Mouse (Mus musculus) splenic B cell, adult 2 months (primary cell): ENCODE results near the gene Btnl9.
"Not testable (repeated sequence)": the region's sequence is repeated elsewhere in the genome, so short reads cannot be mapped to it uniquely, and the experiment has no call there.

Experiments used
- DNase-seq: peaks from one replicate; pipeline ENCODE4 v3.0.0-alpha.2; 2011; ENCODE audit warnings: low read depth, low spot score
- H3K27me3 ChIP-seq: 2 replicates; pipeline ENCODE4 v1.6.1; 2012; ENCODE audit warnings: mild to moderate bottlenecking, low read length, moderate library complexity, mixed read lengths; ENCODE audit not compliant: control insufficient read depth, poor library complexity, insufficient read depth, severe bottlenecking
- H3K36me3 ChIP-seq: 2 replicates; pipeline ENCODE4 v1.6.1; 2012; ENCODE audit warnings: mild to moderate bottlenecking, low read length, moderate library complexity, mixed read lengths; ENCODE audit not compliant: control insufficient read depth, poor library complexity, insufficient read depth, severe bottlenecking

Gene Btnl9

GRCm38 (mm10) chr11:49200666-49201065 lies 13.7 kb upstream of the Btnl9 start:
- H3K27me3 ChIP-seq: no peaks in the 10 kb centered on the region
- no peak for DNase-seq
- no peaks in the 10 kb centered on the region for H3K36me3 ChIP-seq

- no peak for DNase-seq
Observed at GRCm38 (mm10) chr11:49195819-49196322, 8.9 kb upstream of the Btnl9 start.

GRCm38 (mm10) chr11:49194771-49195170 lies 7.8 kb upstream of the Btnl9 start:
- DNase-seq, H3K36me3 ChIP-seq, H3K27me3 ChIP-seq: not testable (repeated sequence)

More at GRCm38 (mm10) chr11:49195819-49196322, 8.9 kb upstream of the Btnl9 start:
- no peaks in the 10 kb centered on the region for H3K27me3 ChIP-seq
- H3K36me3 ChIP-seq: no peaks in the 10 kb centered on the region

- no peaks in the 10 kb centered on the region for H3K36me3 ChIP-seq
- no peaks in the 10 kb centered on the region for H3K27me3 ChIP-seq
- DNase-seq: no peak
Observed at GRCm38 (mm10) chr11:49191083-49191482, 4.1 kb upstream of the Btnl9 start.

- DNase-seq: peak; percentile 82
- no peaks in the 10 kb centered on the region for H3K27me3 ChIP-seq
- H3K36me3 ChIP-seq: no peaks in the 10 kb centered on the region
Observed at GRCm38 (mm10) chr11:49189737-49190136, 2.8 kb upstream of the Btnl9 start.

GRCm38 (mm10) chr11:49187701-49188100 lies 742 bp upstream of the Btnl9 start:
- no peaks in the 10 kb centered on the region for H3K27me3 ChIP-seq

GRCm38 (mm10) chr11:49186452-49186851 lies 507 bp downstream of the Btnl9 start:
- H3K27me3 ChIP-seq: no peaks in the 10 kb centered on the region
- no peak for DNase-seq
- H3K36me3 ChIP-seq: no peaks in the 10 kb centered on the region

More at GRCm38 (mm10) chr11:49187701-49188100, 742 bp upstream of the Btnl9 start:
- DNase-seq: no peak
- H3K36me3 ChIP-seq: no peaks in the 10 kb centered on the region

- no peak for DNase-seq
- Histone ChIP-seq H3K36me3 (no peaks in the 10 kb centered on the region), H3K27me3 (no peaks in the 10 kb centered on the region)
Observed at GRCm38 (mm10) chr11:49183172-49183571, 3.8 kb downstream of the Btnl9 start.

- H3K36me3 ChIP-seq, DNase-seq, H3K27me3 ChIP-seq: not testable (repeated sequence)
Observed at GRCm38 (mm10) chr11:49176047-49176779, 10.7 kb downstream of the Btnl9 start.

- DNase-seq: no peak
- no peaks in the 10 kb centered on the region for H3K36me3 ChIP-seq
Observed at GRCm38 (mm10) chr11:49175345-49175744, 11.6 kb downstream of the Btnl9 start.

GRCm38 (mm10) chr11:49170576-49170975 lies 16.4 kb downstream of the Btnl9 start:
- no peaks in the 10 kb centered on the region for H3K36me3 ChIP-seq
- H3K27me3 ChIP-seq: no peaks in the 10 kb centered on the region
- no peak for DNase-seq

More at GRCm38 (mm10) chr11:49175345-49175744, 11.6 kb downstream of the Btnl9 start:
- no peaks in the 10 kb centered on the region for H3K27me3 ChIP-seq

- no peaks in the 10 kb centered on the region for H3K27me3 ChIP-seq
- no peak for DNase-seq
Observed at GRCm38 (mm10) chr11:49168839-49169611, 17.9 kb downstream of the Btnl9 start.

GRCm38 (mm10) chr11:49156821-49157814 lies 29.8 kb downstream of the Btnl9 start:
- Histone ChIP-seq H3K27me3 (no peaks in the 10 kb centered on the region), H3K36me3 (no peaks in the 10 kb centered on the region)
- no peak for DNase-seq

More at GRCm38 (mm10) chr11:49168839-49169611, 17.9 kb downstream of the Btnl9 start:
- no peaks in the 10 kb centered on the region for H3K36me3 ChIP-seq

GRCm38 (mm10) chr11:49154077-49154476 lies 32.9 kb downstream of the Btnl9 start, which contains the start of gene Olfr1394:
Olfr1394 (plus strand) TSS chr11:49154377.
- no peak for DNase-seq
- Histone ChIP-seq H3K36me3 (no peaks in the 10 kb centered on the region), H3K27me3 (no peaks in the 10 kb centered on the region)
